Mouse (Mus musculus) stomach, postnatal 0 days (tissue): ENCODE measurements at regions not wholly inside any gene's neighbourhood (a gene's known extent, or its start where the extent isn't known, plus 50 kb on each side); places are given as distances from the start of the nearest gene placed in this dataset.

ENCODE experiments used
- ATAC-seq: fragments of 200-750 bp; cut with Nextera tagmentation; 2 replicates; pipeline ENCODE4 v1.8.0; 2017; ENCODE audit not compliant: low FRiP score, low TSS enrichment
- DNase-seq: peaks from one replicate; pipeline ENCODE4 v3.0.0-alpha.2; 2016; ENCODE audit warnings: low spot score
- H3K27ac ChIP-seq: fragments of 300-500 bp; sonication (generic); replicated peaks from 2 replicates; pipeline ENCODE4 v1.5.1; 2014; ENCODE audit warnings: mild to moderate bottlenecking, control low read depth
- H3K27me3 ChIP-seq: fragments of 300-500 bp; sonication (generic); 2 replicates; pipeline ENCODE4 v1.6.1; 2014; ENCODE audit warnings: low read length; ENCODE audit not compliant: control insufficient read depth, insufficient read depth
- H3K36me3 ChIP-seq: fragments of 300-500 bp; sonication (generic); 2 replicates; pipeline ENCODE4 v1.6.1; 2014; ENCODE audit warnings: low read length, mixed read lengths; ENCODE audit not compliant: control insufficient read depth, insufficient read depth
- H3K4me1 ChIP-seq: fragments of 300-500 bp; sonication (generic); replicated peaks from 2 replicates; pipeline ENCODE4 v1.6.1; 2014; ENCODE audit warnings: antibody characterized with exemption; ENCODE audit not compliant: control insufficient read depth, insufficient read depth
- H3K4me2 ChIP-seq: fragments of 300-500 bp; sonication (generic); replicated peaks from 2 replicates; pipeline ENCODE4 v1.6.1; 2014; ENCODE audit warnings: low read depth, mild to moderate bottlenecking, control low read depth, moderate library complexity
- H3K4me3 ChIP-seq: fragments of 300-500 bp; sonication (generic); 2 replicates; pipeline ENCODE4 v1.5.1; 2014; ENCODE audit warnings: low read depth, low read length, control low read depth
- H3K9ac ChIP-seq: fragments of 300-500 bp; sonication (generic); 2 replicates; pipeline ENCODE4 v1.6.1; 2014; ENCODE audit warnings: mild to moderate bottlenecking, low read length, control low read depth, mixed read lengths
- H3K9me3 ChIP-seq: fragments of 300-500 bp; sonication (generic); 2 replicates; pipeline ENCODE4 v1.6.1; 2016; ENCODE audit warnings: low read length; ENCODE audit not compliant: control insufficient read depth
- CTCF ChIP-seq: IDR thresholded peaks from 2 replicates; pipeline ENCODE4 v1.5.1; 2016; ENCODE audit warnings: antibody characterized with exemption, low read depth, mild to moderate bottlenecking, moderate library complexity
- EP300 ChIP-seq: optimal IDR thresholded peaks from 2 replicates; pipeline ENCODE3; 2016; ENCODE audit warnings: antibody characterized with exemption
- WGBS: fragments of 180-500 bp; shearing (Covaris S2); extraction: QIAGEN DNeasy Blood & Tissue Kit; methylation state at CpG from one replicate; pipeline ENCODE4 v1.1.7; 2014; 5-methylcytosine and 5-hydroxymethylcytosine counted together

DNA sequence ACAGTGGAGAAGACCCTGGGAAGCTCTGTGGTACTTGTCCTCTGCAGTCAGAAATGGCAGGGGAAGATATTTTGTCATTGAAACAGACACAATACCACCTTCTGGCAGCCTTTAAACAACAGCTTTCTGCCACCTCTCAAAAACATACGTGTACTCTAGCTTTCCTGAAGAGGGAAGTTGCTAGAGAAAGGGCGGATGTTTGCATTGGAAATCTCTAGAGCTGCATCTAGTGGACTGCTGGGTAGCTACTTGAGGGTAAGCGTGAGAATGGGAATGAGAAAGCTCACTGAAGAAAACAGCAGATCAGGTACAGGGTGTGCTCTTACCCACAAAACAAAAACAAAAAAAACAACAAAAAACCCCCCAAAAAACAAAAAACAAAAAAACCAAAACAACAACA lies 61.4 kb upstream of the Eif4g2 start:
- Histone ChIP-seq H3K27ac (no peak overlapping the region), H3K9me3 (no peaks in the 10 kb centered on the region), H3K4me1 (no peaks in the 10 kb centered on the region), H3K27me3 (no peaks in the 10 kb centered on the region), H3K9ac (no peak overlapping the region), H3K4me2 (no peak overlapping the region), H3K4me3 (no peak overlapping the region), H3K36me3 (no peaks in the 10 kb centered on the region)
- no peak for ATAC-seq
- TF ChIP-seq CTCF (no peak), EP300 (no peak)
- 67% methylated on average over 3 of the region's 3 CpGs for WGBS
- no peak for DNase-seq

- WGBS: 49% methylated on average over 7 of the region's 7 CpGs
- ATAC-seq: no peak
Measured at GRCm38 (mm10) chr7:111141285-111141965, 58.6 kb upstream of the Eif4g2 start.

GRCm38 (mm10) chr7:111138038-111138437 lies 55.2 kb upstream of the Eif4g2 start:
- Histone ChIP-seq H3K4me3 (no peak overlapping the region), H3K27ac (no peak overlapping the region), H3K9ac (no peak overlapping the region), H3K9me3 (no peaks in the 10 kb centered on the region), H3K4me1 (peaks cover 3% of the 10 kb centered on the region; the same call in 1 of the 2 replicates), H3K27me3 (no peaks in the 10 kb centered on the region), H3K36me3 (no peaks in the 10 kb centered on the region), H3K4me2 (no peak overlapping the region)
- 97% methylated on average over 2 of the region's 2 CpGs for WGBS
- DNase-seq (no peak), ATAC-seq (peak; percentile 47; the same call in 1 of the 2 replicates)
- no peak for TF ChIP-seq CTCF
- no peak for TF ChIP-seq EP300

More at GRCm38 (mm10) chr7:111141285-111141965, 58.6 kb upstream of the Eif4g2 start:
- no peak overlapping the region for H3K4me2 ChIP-seq
- no peaks in the 10 kb centered on the region for H3K9me3 ChIP-seq
- H3K4me1 ChIP-seq: peaks cover 3% of the 10 kb centered on the region; the same call in 1 of the 2 replicates
- DNase-seq: no peak
- no peak overlapping the region for H3K9ac ChIP-seq
- TF ChIP-seq EP300 (no peak), CTCF (no peak)
- no peaks in the 10 kb centered on the region for H3K27me3 ChIP-seq
- no peaks in the 10 kb centered on the region for H3K36me3 ChIP-seq
- no peak overlapping the region for H3K4me3 ChIP-seq
- H3K27ac ChIP-seq: no peak overlapping the region

DNA sequence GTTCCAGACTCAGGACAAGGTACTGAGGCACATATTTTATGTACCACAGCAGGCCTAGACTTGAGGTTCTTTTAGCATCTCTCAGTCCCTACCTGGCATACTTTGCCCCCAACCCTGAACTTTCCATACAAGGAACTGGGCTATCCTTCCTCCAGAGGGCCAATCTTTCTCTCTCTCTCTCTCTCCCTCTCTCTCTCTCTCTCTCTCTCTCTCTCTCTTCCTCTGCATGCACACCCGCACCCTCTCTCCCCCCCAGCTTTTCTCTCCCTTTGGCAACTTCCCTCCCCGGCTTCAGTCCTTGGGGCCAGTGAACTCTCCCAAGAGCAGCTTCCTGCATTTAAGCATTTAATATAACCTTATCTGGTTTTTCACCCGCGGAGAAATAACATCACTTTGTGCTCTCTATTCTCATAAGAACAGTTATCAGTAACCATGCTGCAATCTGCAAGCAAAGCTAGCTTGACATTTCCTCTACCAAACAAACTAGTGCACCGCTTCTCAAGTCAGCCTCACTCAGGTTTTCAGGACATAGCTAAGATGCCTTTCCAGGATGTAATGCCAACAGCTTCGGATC lies 53.3 kb upstream of the Eif4g2 start:
- DNase-seq (no peak), ATAC-seq (no peak)
- H3K9ac ChIP-seq: no peak overlapping the region
- H3K4me3 ChIP-seq: no peak overlapping the region
- TF ChIP-seq EP300: no peak
- no peak for TF ChIP-seq CTCF
- no peak overlapping the region for H3K27ac ChIP-seq
- peaks cover 3% of the 10 kb centered on the region; the same call in 1 of the 2 replicates for H3K4me1 ChIP-seq
- no peaks in the 10 kb centered on the region for H3K9me3 ChIP-seq
- H3K4me2 ChIP-seq: no peak overlapping the region
- WGBS: 58% methylated on average over 6 of the region's 6 CpGs
- no peaks in the 10 kb centered on the region for H3K36me3 ChIP-seq
- no peaks in the 10 kb centered on the region for H3K27me3 ChIP-seq

DNA sequence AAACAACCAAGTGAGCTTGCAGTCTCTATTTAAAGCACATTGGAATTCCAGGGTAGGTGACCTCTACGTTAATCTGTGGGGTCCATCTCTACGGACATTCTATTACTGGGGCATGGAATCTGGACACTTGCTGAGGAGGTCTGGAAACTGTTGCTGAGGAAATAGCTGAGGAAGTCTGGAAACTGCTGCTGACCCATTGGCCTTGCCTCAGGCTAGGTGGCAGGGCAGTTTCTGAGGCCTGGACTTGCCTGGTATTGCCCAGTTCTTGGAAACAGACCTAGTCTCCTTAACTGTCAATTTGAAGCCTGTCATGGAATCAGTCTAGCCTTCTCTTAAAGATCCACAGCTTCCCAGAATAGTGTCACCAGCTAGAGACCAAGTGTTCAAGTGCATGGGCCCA lies 51.7 kb upstream of the Eif4g2 start:
- Histone ChIP-seq H3K4me3 (no peak overlapping the region), H3K9me3 (no peaks in the 10 kb centered on the region), H3K27me3 (no peaks in the 10 kb centered on the region), H3K36me3 (no peaks in the 10 kb centered on the region), H3K9ac (no peak overlapping the region), H3K4me1 (peaks cover 3% of the 10 kb centered on the region; the same call in 1 of the 2 replicates), H3K27ac (no peak overlapping the region), H3K4me2 (no peak overlapping the region)
- ATAC-seq (no peak), DNase-seq (no peak)
- 84% methylated on average over 2 of the region's 2 CpGs for WGBS
- no peak for TF ChIP-seq EP300
- no peak for TF ChIP-seq CTCF
